Mouse (Mus musculus): ENCODE measurements around the gene Akap7. TPM values are rescaled to one million over a fixed set of nuclear protein-coding genes. Genes with fewer than 3 reads are reported as not detected.

Gene Akap7
- polyA plus RNA-seq, 1 experiment from 2014 or later = 23.1 TPM

- Histone ChIP-seq H3K9me3 (ENCODE audit: control insufficient read depth, low read length) (no peaks in the 10 kb centered on the region), H3K36me3 (ENCODE audit: control insufficient read depth, insufficient read depth, low read length) (no peaks in the 10 kb centered on the region), H3K4me1 (replicated peaks; ENCODE audit: control insufficient read depth, insufficient read depth) (no peaks in the 10 kb centered on the region), H3K27ac (replicated peaks) (peak overlapping the region; percentile 58; the same call in 1 of the 2 replicates), H3K27me3 (ENCODE audit: control insufficient read depth, insufficient read depth, low read length) (no peaks in the 10 kb centered on the region), H3K4me2 (replicated peaks; ENCODE audit: low read depth) (no peak overlapping the region), H3K4me3 (ENCODE audit: low read depth, low read length) (no peak overlapping the region), H3K9ac (ENCODE audit: low read length) (no peak overlapping the region)
- ATAC-seq (ENCODE audit: low FRiP score, low TSS enrichment) (peak; percentile 64; the same call in 1 of the 2 replicates), DNase-seq (ENCODE audit: low spot score) (no peak)
- WGBS = 37% methylated on average over 9 of the region's 9 CpGs
- TF ChIP-seq EP300 (optimal IDR thresholded peaks at IDR 0.05) (no peak), CTCF (IDR thresholded peaks at IDR 0.05; ENCODE audit: low read depth) (no peak)
Observed at GRCm38 (mm10) chr10:25331321-25332049, 23.8 kb upstream of the Akap7 start.

- ATAC-seq (ENCODE audit: low FRiP score, low TSS enrichment) (no peak), DNase-seq (ENCODE audit: low spot score) (no peak)
- Histone ChIP-seq H3K27ac (replicated peaks) (no peak overlapping the region), H3K27me3 (ENCODE audit: control insufficient read depth, insufficient read depth, low read length) (no peaks in the 10 kb centered on the region), H3K4me2 (replicated peaks; ENCODE audit: low read depth) (no peak overlapping the region), H3K4me1 (replicated peaks; ENCODE audit: control insufficient read depth, insufficient read depth) (no peaks in the 10 kb centered on the region), H3K36me3 (ENCODE audit: control insufficient read depth, insufficient read depth, low read length) (no peaks in the 10 kb centered on the region), H3K9ac (ENCODE audit: low read length) (no peak overlapping the region), H3K9me3 (ENCODE audit: control insufficient read depth, low read length) (no peaks in the 10 kb centered on the region), H3K4me3 (ENCODE audit: low read depth, low read length) (no peak overlapping the region)
- WGBS = 88% methylated on average over 7 of the region's 7 CpGs
- TF ChIP-seq EP300 (optimal IDR thresholded peaks at IDR 0.05) = no peak
- TF ChIP-seq CTCF (IDR thresholded peaks at IDR 0.05; ENCODE audit: low read depth) = no peak
Observed at GRCm38 (mm10) chr10:25330094-25330493, 22.4 kb upstream of the Akap7 start.

GRCm38 (mm10) chr10:25327511-25327910 lies 19.8 kb upstream of the Akap7 start:
- WGBS = 79% methylated on average over 6 of the region's 6 CpGs
- Histone ChIP-seq H3K27me3 (ENCODE audit: control insufficient read depth, insufficient read depth, low read length) (no peaks in the 10 kb centered on the region), H3K4me2 (replicated peaks; ENCODE audit: low read depth) (no peak overlapping the region), H3K36me3 (ENCODE audit: control insufficient read depth, insufficient read depth, low read length) (no peaks in the 10 kb centered on the region), H3K9me3 (ENCODE audit: control insufficient read depth, low read length) (no peaks in the 10 kb centered on the region), H3K4me3 (ENCODE audit: low read depth, low read length) (no peak overlapping the region), H3K27ac (replicated peaks) (no peak overlapping the region), H3K4me1 (replicated peaks; ENCODE audit: control insufficient read depth, insufficient read depth) (no peaks in the 10 kb centered on the region), H3K9ac (ENCODE audit: low read length) (no peak overlapping the region)
- ATAC-seq (ENCODE audit: low FRiP score, low TSS enrichment) (no peak), DNase-seq (ENCODE audit: low spot score) (no peak)
- TF ChIP-seq CTCF (IDR thresholded peaks at IDR 0.05; ENCODE audit: low read depth) (no peak), EP300 (optimal IDR thresholded peaks at IDR 0.05) (no peak)

- DNase-seq (ENCODE audit: low spot score) = no peak
- H3K4me2 ChIP-seq (replicated peaks; ENCODE audit: low read depth) = no peak overlapping the region
- WGBS = 55% methylated on average over 4 of the region's 4 CpGs
- ATAC-seq (ENCODE audit: low FRiP score, low TSS enrichment) = no peak
- TF ChIP-seq CTCF (IDR thresholded peaks at IDR 0.05; ENCODE audit: low read depth) (no peak), EP300 (optimal IDR thresholded peaks at IDR 0.05) (no peak)
- no peaks in the 10 kb centered on the region for H3K36me3 ChIP-seq (ENCODE audit: control insufficient read depth, insufficient read depth, low read length)
- no peak overlapping the region for H3K4me3 ChIP-seq (ENCODE audit: low read depth, low read length)
- no peaks in the 10 kb centered on the region for H3K4me1 ChIP-seq (replicated peaks; ENCODE audit: control insufficient read depth, insufficient read depth)
- no peak overlapping the region for H3K27ac ChIP-seq (replicated peaks)
- no peaks in the 10 kb centered on the region for H3K27me3 ChIP-seq (ENCODE audit: control insufficient read depth, insufficient read depth, low read length)
- H3K9me3 ChIP-seq (ENCODE audit: control insufficient read depth, low read length) = no peaks in the 10 kb centered on the region
- no peak overlapping the region for H3K9ac ChIP-seq (ENCODE audit: low read length)
Observed at GRCm38 (mm10) chr10:25325690-25326089, 18.0 kb upstream of the Akap7 start.

- Histone ChIP-seq H3K27ac (replicated peaks) (no peak overlapping the region), H3K4me2 (replicated peaks; ENCODE audit: low read depth) (no peak overlapping the region), H3K9ac (ENCODE audit: low read length) (no peak overlapping the region), H3K27me3 (ENCODE audit: control insufficient read depth, insufficient read depth, low read length) (no peaks in the 10 kb centered on the region), H3K36me3 (ENCODE audit: control insufficient read depth, insufficient read depth, low read length) (no peaks in the 10 kb centered on the region), H3K4me1 (replicated peaks; ENCODE audit: control insufficient read depth, insufficient read depth) (no peaks in the 10 kb centered on the region), H3K9me3 (ENCODE audit: control insufficient read depth, low read length) (no peaks in the 10 kb centered on the region), H3K4me3 (ENCODE audit: low read depth, low read length) (no peak overlapping the region)
- DNase-seq (ENCODE audit: low spot score) (no peak), ATAC-seq (ENCODE audit: low FRiP score, low TSS enrichment) (no peak)
- WGBS = 79% methylated on average over 4 of the region's 4 CpGs
- TF ChIP-seq CTCF (IDR thresholded peaks at IDR 0.05; ENCODE audit: low read depth) = no peak
- no peak for TF ChIP-seq EP300 (optimal IDR thresholded peaks at IDR 0.05)
Observed at GRCm38 (mm10) chr10:25321198-25321597, 13.5 kb upstream of the Akap7 start.

- Histone ChIP-seq H3K4me1 (replicated peaks; ENCODE audit: control insufficient read depth, insufficient read depth) (no peaks in the 10 kb centered on the region), H3K4me3 (ENCODE audit: low read depth, low read length) (no peak overlapping the region), H3K27ac (replicated peaks) (no peak overlapping the region), H3K9ac (ENCODE audit: low read length) (no peak overlapping the region), H3K9me3 (ENCODE audit: control insufficient read depth, low read length) (no peaks in the 10 kb centered on the region), H3K4me2 (replicated peaks; ENCODE audit: low read depth) (no peak overlapping the region), H3K36me3 (ENCODE audit: control insufficient read depth, insufficient read depth, low read length) (no peaks in the 10 kb centered on the region), H3K27me3 (ENCODE audit: control insufficient read depth, insufficient read depth, low read length) (no peaks in the 10 kb centered on the region)
- ATAC-seq (ENCODE audit: low FRiP score, low TSS enrichment) (no peak), DNase-seq (ENCODE audit: low spot score) (no peak)
- TF ChIP-seq CTCF (IDR thresholded peaks at IDR 0.05; ENCODE audit: low read depth) (no peak), EP300 (optimal IDR thresholded peaks at IDR 0.05) (no peak)
Observed at GRCm38 (mm10) chr10:25319531-25319930, 11.9 kb upstream of the Akap7 start.

All from stomach, postnatal 0 days (tissue).